Mouse (Mus musculus): ENCODE data around the gene Myo1h. TPM values are rescaled to one million over a fixed set of nuclear protein-coding genes. Genes with fewer than 3 reads are reported as not detected.

Gene Myo1h
- polyA plus RNA-seq, 1 experiment from 2014 or later, result 2.2 TPM

GRCm38 (mm10) chr5:114275339-114275738 lies 13.6 kb upstream of the Myo1h start:
- 17% methylated on average over 8 of the region's 8 CpGs for WGBS
- no peaks in the 10 kb centered on the region for H3K36me3 ChIP-seq
- H3K27me3 ChIP-seq, result peaks cover 93% of the 10 kb centered on the region
- H3K9me3 ChIP-seq (replicated peaks), result no peaks in the 10 kb centered on the region
- no peak for ATAC-seq (replicated peaks; ENCODE audit: low FRiP score)
- H3K9ac ChIP-seq, result no peak overlapping the region
- H3K27ac ChIP-seq, result no peak overlapping the region
- no peak overlapping the region for H3K4me2 ChIP-seq
- peaks cover 18% of the 10 kb centered on the region for H3K4me1 ChIP-seq
- no peak overlapping the region for H3K4me3 ChIP-seq (replicated peaks)

DNA sequence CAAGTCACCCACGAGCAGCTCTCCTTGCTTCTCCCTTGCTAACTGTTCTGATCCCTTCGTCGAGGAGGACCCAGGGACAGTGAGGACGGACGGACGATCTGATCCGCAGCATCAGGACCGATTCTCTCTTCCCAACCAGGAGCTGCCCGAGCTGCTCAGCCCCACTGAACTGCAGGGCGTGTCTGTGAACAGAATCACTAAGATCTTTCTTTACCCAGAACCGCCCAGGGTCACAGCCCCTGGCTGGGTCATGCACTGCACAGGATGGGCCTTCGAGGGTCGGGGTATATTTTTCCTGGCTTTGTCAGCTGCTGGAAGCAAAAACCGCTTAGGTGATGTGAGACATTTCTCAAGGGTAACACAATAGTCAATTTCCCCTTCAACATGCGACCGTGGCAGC lies 13.0 kb upstream of the Myo1h start:
- Histone ChIP-seq H3K9ac (no peak overlapping the region), H3K4me3 (replicated peaks) (no peak overlapping the region), H3K4me2 (no peak overlapping the region), H3K36me3 (no peaks in the 10 kb centered on the region), H3K27me3 (peaks cover 89% of the 10 kb centered on the region), H3K9me3 (replicated peaks) (no peaks in the 10 kb centered on the region), H3K27ac (no peak overlapping the region), H3K4me1 (peaks cover 16% of the 10 kb centered on the region)
- no peak for ATAC-seq (replicated peaks; ENCODE audit: low FRiP score)
- WGBS, result 25% methylated on average over 16 of the region's 16 CpGs

- Histone ChIP-seq H3K9me3 (replicated peaks) (no peaks in the 10 kb centered on the region), H3K4me1 (peaks cover under 1% of the 10 kb centered on the region; the same call in 1 of the 2 replicates), H3K4me3 (replicated peaks) (no peak overlapping the region), H3K27ac (no peak overlapping the region), H3K36me3 (no peaks in the 10 kb centered on the region), H3K4me2 (no peak overlapping the region), H3K27me3 (peaks cover 53% of the 10 kb centered on the region), H3K9ac (no peak overlapping the region)
- no peak for ATAC-seq (replicated peaks; ENCODE audit: low FRiP score)
- 54% methylated on average over 12 of the region's 12 CpGs for WGBS
These were observed 9.4 kb upstream of the Myo1h start for GRCm38 (mm10) chr5:114279382-114280143.

- H3K27me3 ChIP-seq, result peaks cover 25% of the 10 kb centered on the region
- no peaks in the 10 kb centered on the region for H3K9me3 ChIP-seq (replicated peaks)
- no peak overlapping the region for H3K27ac ChIP-seq
- no peaks in the 10 kb centered on the region for H3K4me1 ChIP-seq
- H3K36me3 ChIP-seq, result no peaks in the 10 kb centered on the region
- no peak overlapping the region for H3K4me2 ChIP-seq
- ATAC-seq (replicated peaks; ENCODE audit: low FRiP score), result no peak
- H3K4me3 ChIP-seq (replicated peaks), result no peak overlapping the region
- WGBS, result 50% methylated on average over 6 of the region's 6 CpGs
- no peak overlapping the region for H3K9ac ChIP-seq
These were observed 6.6 kb upstream of the Myo1h start for GRCm38 (mm10) chr5:114282346-114282745.

DNA sequence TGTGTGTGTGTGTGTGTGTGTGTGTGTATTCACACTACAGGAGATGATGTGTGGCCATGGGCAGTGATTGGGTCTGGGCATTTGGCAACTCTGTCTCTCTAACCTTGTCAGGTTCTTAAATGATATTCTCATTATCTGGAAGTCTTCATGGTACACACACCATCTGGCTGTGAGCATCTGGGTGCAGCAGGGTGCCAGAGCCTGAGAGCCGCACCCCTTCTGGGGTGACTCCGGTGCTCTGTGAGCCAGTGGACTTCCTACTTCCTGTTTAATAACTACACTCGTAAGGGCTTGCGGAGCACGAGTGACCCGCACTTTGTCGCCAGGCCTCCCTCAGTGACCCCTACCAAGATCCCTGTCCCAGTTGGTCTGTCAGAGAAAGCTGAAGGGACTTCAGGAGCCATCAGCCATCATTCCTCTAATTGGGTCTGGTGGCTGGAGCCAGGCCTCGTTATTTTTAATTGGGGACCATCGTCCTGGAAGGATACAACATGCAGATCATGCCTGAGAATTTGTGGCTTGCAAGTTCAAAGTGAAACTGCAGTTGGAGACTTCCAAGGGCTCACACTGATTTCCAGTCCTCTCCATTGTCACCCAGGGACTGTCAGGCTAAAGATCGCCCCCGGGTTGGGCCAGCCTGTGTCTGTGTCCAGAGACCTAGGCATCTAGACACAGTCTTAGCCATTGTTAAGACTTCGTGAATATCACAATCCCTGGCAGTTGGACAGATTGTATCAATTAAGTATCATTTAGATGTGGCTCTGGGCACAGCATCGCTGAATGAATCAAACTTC lies 4.2 kb upstream of the Myo1h start:
- Histone ChIP-seq H3K9ac (no peak overlapping the region), H3K27me3 (peaks cover 8% of the 10 kb centered on the region), H3K27ac (no peak overlapping the region), H3K4me2 (no peak overlapping the region), H3K4me3 (replicated peaks) (no peak overlapping the region), H3K36me3 (no peaks in the 10 kb centered on the region), H3K9me3 (replicated peaks) (no peaks in the 10 kb centered on the region), H3K4me1 (peaks cover 8% of the 10 kb centered on the region; the same call in 1 of the 2 replicates)
- no peak for ATAC-seq (replicated peaks; ENCODE audit: low FRiP score)
- 67% methylated on average over 13 of the region's 13 CpGs for WGBS

GRCm38 (mm10) chr5:114285398-114285700 lies 3.6 kb upstream of the Myo1h start:
- H3K4me3 ChIP-seq (replicated peaks), result no peak overlapping the region

DNA sequence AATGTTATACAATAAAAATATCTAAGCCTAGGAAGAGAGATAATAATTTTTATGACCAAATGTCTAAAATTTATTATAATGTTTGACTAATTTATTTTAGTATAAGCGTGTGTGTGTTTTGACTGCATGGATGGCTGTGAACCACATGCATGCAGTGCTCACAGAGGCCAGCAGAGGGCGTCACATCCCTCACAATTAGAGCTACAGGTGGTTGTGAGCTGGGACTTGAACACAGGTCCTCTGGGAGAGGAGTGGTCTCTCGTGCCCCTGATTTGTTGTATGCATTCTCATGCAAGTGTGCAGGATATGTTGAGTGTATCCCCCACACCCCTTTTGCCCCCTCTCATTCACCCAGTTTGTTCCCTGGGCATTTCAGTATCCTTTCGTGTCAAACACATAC lies 2.9 kb upstream of the Myo1h start:
- Histone ChIP-seq H3K27ac (no peak overlapping the region), H3K4me3 (replicated peaks) (no peak overlapping the region), H3K9ac (no peak overlapping the region), H3K36me3 (no peaks in the 10 kb centered on the region), H3K4me2 (no peak overlapping the region), H3K4me1 (peaks cover 12% of the 10 kb centered on the region; the same call in 1 of the 2 replicates), H3K27me3 (peaks cover 7% of the 10 kb centered on the region), H3K9me3 (replicated peaks) (no peaks in the 10 kb centered on the region)
- ATAC-seq (replicated peaks; ENCODE audit: low FRiP score), result no peak
- 78% methylated on average over 4 of the region's 4 CpGs for WGBS

More at GRCm38 (mm10) chr5:114285398-114285700, 3.6 kb upstream of the Myo1h start:
- Histone ChIP-seq H3K27me3 (peaks cover 7% of the 10 kb centered on the region), H3K36me3 (no peaks in the 10 kb centered on the region), H3K9me3 (replicated peaks) (no peaks in the 10 kb centered on the region), H3K9ac (no peak overlapping the region), H3K4me1 (peaks cover 12% of the 10 kb centered on the region; the same call in 1 of the 2 replicates), H3K27ac (no peak overlapping the region), H3K4me2 (no peak overlapping the region)
- ATAC-seq (replicated peaks; ENCODE audit: low FRiP score), result no peak
- 85% methylated on average over 3 of the region's 3 CpGs for WGBS

GRCm38 (mm10) chr5:114286872-114287571 lies 1.9 kb upstream of the Myo1h start:
- no peak for ATAC-seq (replicated peaks; ENCODE audit: low FRiP score)
- 86% methylated on average over 16 of the region's 16 CpGs for WGBS

GRCm38 (mm10) chr5:114288396-114288795 lies 570 bp upstream of the Myo1h start:
- peaks cover 12% of the 10 kb centered on the region; the same call in 1 of the 2 replicates for H3K4me1 ChIP-seq
- peaks cover 7% of the 10 kb centered on the region for H3K27me3 ChIP-seq
- no peaks in the 10 kb centered on the region for H3K36me3 ChIP-seq
- no peak overlapping the region for H3K4me3 ChIP-seq (replicated peaks)
- H3K9me3 ChIP-seq (replicated peaks), result no peaks in the 10 kb centered on the region
- H3K9ac ChIP-seq, result no peak overlapping the region
- 75% methylated on average over 5 of the region's 5 CpGs for WGBS
- H3K27ac ChIP-seq, result peak overlapping the region; percentile 62
- ATAC-seq (replicated peaks; ENCODE audit: low FRiP score), result peak; percentile 80
- H3K4me2 ChIP-seq, result peak overlapping the region; percentile 29

More at GRCm38 (mm10) chr5:114286872-114287571, 1.9 kb upstream of the Myo1h start:
- Histone ChIP-seq H3K4me3 (replicated peaks) (no peak overlapping the region), H3K4me2 (no peak overlapping the region), H3K9ac (no peak overlapping the region), H3K27me3 (peaks cover 7% of the 10 kb centered on the region), H3K27ac (no peak overlapping the region), H3K36me3 (no peaks in the 10 kb centered on the region), H3K9me3 (replicated peaks) (no peaks in the 10 kb centered on the region), H3K4me1 (peaks cover 12% of the 10 kb centered on the region; the same call in 1 of the 2 replicates)

DNA sequence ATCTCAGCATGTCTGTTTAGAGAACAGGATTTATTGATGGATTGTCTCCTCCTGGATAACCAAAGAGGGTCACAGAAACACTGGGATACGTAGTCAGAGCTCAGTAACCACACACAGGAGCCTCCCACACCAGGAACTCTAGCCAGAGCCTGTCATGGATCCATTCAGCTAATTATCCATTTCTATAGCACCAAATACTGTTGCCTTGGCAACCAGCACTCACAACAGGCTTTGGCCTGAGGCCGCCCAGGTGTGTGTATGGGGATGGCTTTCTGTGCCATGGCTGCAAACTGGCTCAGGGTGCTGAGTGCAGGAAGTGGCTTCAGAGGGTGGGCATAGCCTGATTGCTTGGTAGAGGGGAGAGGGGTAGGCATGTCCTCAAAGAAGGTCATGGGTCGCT lies 1.0 kb downstream of the Myo1h start:
- Histone ChIP-seq H3K9ac (no peak overlapping the region), H3K36me3 (no peaks in the 10 kb centered on the region), H3K4me1 (peaks cover 12% of the 10 kb centered on the region; the same call in 1 of the 2 replicates), H3K4me2 (no peak overlapping the region), H3K27me3 (peaks cover 7% of the 10 kb centered on the region), H3K27ac (no peak overlapping the region), H3K4me3 (replicated peaks) (no peak overlapping the region), H3K9me3 (replicated peaks) (no peaks in the 10 kb centered on the region)
- WGBS, result 56% methylated on average over 3 of the region's 3 CpGs
- ATAC-seq (replicated peaks; ENCODE audit: low FRiP score), result no peak

DNA sequence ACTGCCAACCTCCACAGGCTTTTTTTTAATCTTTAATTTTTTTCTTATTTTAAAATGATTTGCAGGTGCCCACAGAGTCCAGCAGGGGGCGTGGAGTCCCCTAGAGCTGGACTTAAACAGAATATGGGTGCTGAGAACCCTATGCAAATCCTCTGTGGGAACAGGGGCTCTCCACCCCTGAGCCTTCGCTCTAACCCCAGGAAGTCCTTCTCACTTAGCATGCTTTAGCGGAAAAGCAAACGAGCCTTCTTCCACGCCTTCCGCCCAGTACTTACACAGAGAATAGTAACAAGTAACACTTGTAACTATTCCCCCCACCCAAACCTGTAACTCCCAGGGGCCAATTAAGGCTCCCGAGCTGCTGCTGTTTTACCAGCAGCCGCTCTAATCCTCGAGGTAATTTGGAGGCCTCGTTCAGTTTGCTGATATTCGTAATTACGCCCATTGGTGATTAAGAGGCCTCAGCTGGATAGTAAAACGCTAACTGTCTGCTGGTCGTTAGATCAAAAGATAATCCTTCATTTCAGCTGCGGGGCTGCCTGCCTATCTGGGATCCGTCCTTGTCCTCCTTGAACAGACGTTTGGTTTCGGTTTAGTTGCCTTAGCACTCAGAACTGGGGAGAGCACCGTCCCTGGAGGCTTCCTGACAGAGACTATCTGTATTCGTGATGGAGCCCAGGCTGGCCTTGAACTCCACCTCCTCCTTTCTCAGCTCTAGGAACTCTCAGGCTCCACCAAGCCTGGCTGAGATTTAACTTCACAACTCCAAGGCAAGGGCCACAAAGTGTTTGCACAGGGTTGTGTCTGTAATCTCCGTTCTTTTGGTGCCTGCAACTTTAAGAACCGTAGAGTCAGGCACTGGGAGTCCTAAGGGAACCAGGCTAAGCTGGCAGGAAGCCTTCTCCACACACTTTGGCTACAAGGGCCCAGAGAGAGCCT lies 8.0 kb downstream of the Myo1h start:
- Histone ChIP-seq H3K4me1 (peaks cover 13% of the 10 kb centered on the region), H3K27ac (no peak overlapping the region), H3K36me3 (no peaks in the 10 kb centered on the region), H3K4me2 (peak overlapping the region; percentile 30; the same call in 1 of the 2 replicates), H3K9ac (no peak overlapping the region), H3K4me3 (replicated peaks) (no peak overlapping the region), H3K9me3 (replicated peaks) (no peaks in the 10 kb centered on the region), H3K27me3 (0 out of 2 replicates have a peak, but pooled peaks cover 11% of the 10 kb centered on the region)
- no peak for ATAC-seq (replicated peaks; ENCODE audit: low FRiP score)
- 20% methylated on average over 22 of the region's 22 CpGs for WGBS

Measured in kidney, embryonic 15.5 days (tissue).